Mouse (Mus musculus) C2C12 (cell line): Measurements from ENCODE around the gene Dcaf11. TPM values are rescaled to one million over a fixed set of nuclear protein-coding genes. Genes with fewer than 3 reads are reported as not detected.

Experiments used
- H3K27me3 ChIP-seq: one replicate; pipeline ENCODE4 v1.6.1; 2011; ENCODE audit not compliant: control insufficient read depth, insufficient read depth, insufficient read length
- H3K36me3 ChIP-seq: one replicate; pipeline ENCODE4 v1.6.1; 2011; ENCODE audit not compliant: control insufficient read depth, insufficient read depth
- H3K4me3 ChIP-seq: one replicate; pipeline ENCODE4 v1.5.1; 2011; ENCODE audit warnings: mild to moderate bottlenecking, control low read depth; ENCODE audit not compliant: poor library complexity, insufficient read depth, severe bottlenecking
- H3K79me2 ChIP-seq: one replicate; pipeline ENCODE4 v1.6.1; 2011; ENCODE audit not compliant: control insufficient read depth, insufficient read depth
- H3K79me3 ChIP-seq: one replicate; pipeline ENCODE4 v1.6.1; 2011; ENCODE audit warnings: low read depth, control low read depth
- H3ac ChIP-seq: one replicate; pipeline ENCODE3; 2011; ENCODE audit warnings: low read depth; ENCODE audit not compliant: control insufficient read depth, insufficient read length
- CEBPB ChIP-seq: IDR thresholded peaks from one replicate; pipeline ENCODE4 v1.6.1; 2011; ENCODE audit warnings: low read depth, mild to moderate bottlenecking, control low read depth, moderate library complexity
- CTCF ChIP-seq: IDR thresholded peaks from one replicate; pipeline ENCODE4 v1.5.1; 2011; ENCODE audit not compliant: control insufficient read depth, insufficient read depth, insufficient read length
- FOSL1 ChIP-seq: IDR thresholded peaks from one replicate; pipeline ENCODE4 v1.8.0; 2011; ENCODE audit warnings: mild to moderate bottlenecking, low read length; ENCODE audit not compliant: poor library complexity, insufficient read depth, severe bottlenecking
- MAX ChIP-seq: IDR thresholded peaks from one replicate; pipeline ENCODE4 v1.6.1; 2011; ENCODE audit warnings: mild to moderate bottlenecking, control low read depth
- MYOD1 ChIP-seq: IDR thresholded peaks from one replicate; pipeline ENCODE4 v1.6.1; 2011; ENCODE audit warnings: low read depth; ENCODE audit not compliant: control insufficient read depth, insufficient read length
- MYOG ChIP-seq: IDR thresholded peaks from one replicate; pipeline ENCODE4 v1.6.1; 2011; ENCODE audit not compliant: control insufficient read depth, insufficient read length; ENCODE audit errors: extremely low read depth
- USF1 ChIP-seq: IDR thresholded peaks from one replicate; pipeline ENCODE4 v1.6.1; 2011; ENCODE audit warnings: low read depth, mild to moderate bottlenecking, control low read depth, moderate library complexity
- polyA plus RNA-seq: library from polyadenylated mRNA; unstranded; fragments of >200 nt; fragmentation: generic; extraction: Trizol; gene quantifications from one replicate; pipeline ENCODE4 v1.2.1, GENCODE M21; 2012; ENCODE audit warnings: missing spikeins

Gene Dcaf11
- polyA plus RNA-seq, 1 experiment: 15.8 TPM

DNA sequence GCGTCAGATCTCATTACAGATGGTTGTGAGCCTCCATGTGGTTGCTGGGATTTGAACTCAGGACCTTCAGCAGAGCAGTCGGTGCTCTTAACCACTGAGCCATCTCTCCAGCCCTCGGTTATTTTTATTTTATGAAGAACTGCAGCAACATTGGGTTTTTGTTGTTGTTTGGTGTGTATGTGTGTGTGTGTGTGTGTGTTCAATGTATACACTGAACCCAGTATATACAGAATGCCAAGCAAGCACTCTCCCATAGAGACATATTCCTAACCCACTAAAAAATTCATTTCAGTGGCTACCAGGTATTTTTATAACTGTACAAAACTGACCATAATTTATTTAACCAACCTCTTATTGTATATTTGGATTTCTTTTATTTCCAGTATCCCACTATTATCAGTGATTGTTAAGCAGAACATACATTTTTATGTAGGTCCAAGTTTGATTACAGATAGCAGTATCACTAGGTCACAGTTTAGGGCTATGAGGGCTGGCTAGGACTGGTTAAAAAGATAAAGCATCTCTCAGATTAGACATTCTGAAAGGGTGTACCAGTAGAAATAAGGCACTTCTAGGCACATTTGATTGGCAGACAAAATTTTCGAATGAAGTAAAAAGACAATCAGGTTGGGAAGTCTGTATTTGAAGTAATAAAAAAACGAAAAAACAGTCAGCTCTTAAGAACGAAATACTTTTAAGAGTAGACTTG, 912 bp upstream of the Dcaf11 start:
- no peaks in the 10 kb centered on the region for H3K27me3 ChIP-seq
- H3K36me3 ChIP-seq: no peaks in the 10 kb centered on the region
- no peaks in the 10 kb centered on the region for H3K79me2 ChIP-seq
- TF ChIP-seq FOSL1: no peak
- TF ChIP-seq CTCF: no peak
- no peak for TF ChIP-seq MYOG
- TF ChIP-seq MAX: no peak
- TF ChIP-seq USF1: no peak
- TF ChIP-seq CEBPB: no peak
- TF ChIP-seq MYOD1: no peak
- no peaks in the 10 kb centered on the region for H3K79me3 ChIP-seq
- H3ac ChIP-seq: no peak overlapping the region
- H3K4me3 ChIP-seq: no peak overlapping the region

DNA sequence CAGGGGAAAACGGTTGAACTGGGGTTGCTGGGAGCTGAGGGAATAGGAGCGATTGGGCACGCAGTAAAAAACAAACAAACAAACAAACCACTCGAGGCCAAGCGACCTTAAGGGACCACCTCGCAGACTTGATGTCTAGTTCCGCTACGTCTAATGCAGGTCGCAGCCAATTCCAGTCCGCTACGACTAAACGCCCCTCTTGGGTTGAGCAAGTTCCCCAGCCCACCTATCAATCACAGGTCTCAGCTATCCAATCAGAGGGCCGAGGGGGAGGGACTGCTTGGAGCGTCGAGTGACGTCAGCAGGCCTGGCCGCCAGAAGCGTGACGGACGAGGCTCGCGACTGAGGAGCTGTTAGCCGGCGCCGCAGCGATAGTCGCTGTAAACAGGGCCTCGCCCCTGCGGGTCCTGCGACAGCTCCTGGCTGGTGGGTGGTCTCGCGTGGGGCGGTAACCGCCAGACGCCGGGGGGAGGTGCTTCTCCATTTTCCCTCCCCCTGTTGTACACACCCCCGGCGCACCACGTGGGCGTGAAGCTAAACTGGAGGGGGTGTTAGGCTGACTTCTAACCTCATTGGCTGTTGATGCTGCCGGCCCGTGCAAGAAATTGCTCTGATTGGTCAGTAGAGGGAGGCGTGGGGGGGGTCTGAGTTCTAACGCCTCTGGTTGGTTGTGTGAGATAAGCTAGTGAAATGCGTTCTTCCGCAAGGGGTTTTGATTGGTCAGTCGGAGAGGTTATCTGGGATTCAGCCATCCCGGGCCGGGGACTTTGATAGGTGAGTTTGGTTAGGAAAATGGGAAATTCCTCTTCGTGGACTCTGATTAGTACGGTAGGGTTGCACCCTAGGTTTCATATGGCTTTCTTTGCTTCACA, 632 bp downstream of the Dcaf11 start, which contains the start of gene A730061H03Rik:
Gene A730061H03Rik (minus strand): TSS at position 205 of the 872 bp plus-strand sequence.
- Histone ChIP-seq H3K79me2 (no peaks in the 10 kb centered on the region), H3K36me3 (peaks cover 2% of the 10 kb centered on the region), H3ac (peak within 1 kb of the TSS; percentile 84), H3K27me3 (no peaks in the 10 kb centered on the region), H3K4me3 (peak within 1 kb of the TSS; percentile 55), H3K79me3 (no peaks in the 10 kb centered on the region)
- TF ChIP-seq CEBPB (peak; percentile 58), MAX (peak; percentile 92), CTCF (no peak), MYOG (no peak), FOSL1 (no peak), USF1 (peak; percentile 88), MYOD1 (no peak)

DNA sequence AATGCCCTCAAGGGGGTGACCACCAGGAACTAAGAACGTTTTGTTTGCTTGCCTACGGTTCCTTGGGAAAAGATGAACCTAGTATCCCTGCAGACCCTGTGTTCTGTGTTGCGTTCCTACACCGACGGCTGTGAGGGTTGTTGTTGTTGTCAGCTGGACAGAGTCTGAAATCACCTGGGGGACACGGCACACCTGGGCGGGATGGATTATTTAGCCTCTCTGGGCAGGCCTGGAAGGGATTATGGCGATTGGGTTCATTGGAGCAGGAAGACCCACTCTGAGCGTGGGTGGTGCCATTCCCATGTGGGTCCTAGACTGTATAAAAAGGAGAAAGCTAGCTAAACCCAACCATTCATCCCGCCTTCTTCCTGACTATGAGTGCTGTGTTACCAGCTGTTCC, 2.1 kb downstream of the Dcaf11 start:
- TF ChIP-seq CTCF: no peak
- no peak for TF ChIP-seq FOSL1
- TF ChIP-seq CEBPB: no peak
- TF ChIP-seq MYOD1: no peak
- Histone ChIP-seq H3K36me3 (peaks cover 9% of the 10 kb centered on the region), H3K79me3 (no peaks in the 10 kb centered on the region), H3K79me2 (no peaks in the 10 kb centered on the region), H3K27me3 (no peaks in the 10 kb centered on the region), H3K4me3 (no peak overlapping the region), H3ac (no peak overlapping the region)

DNA sequence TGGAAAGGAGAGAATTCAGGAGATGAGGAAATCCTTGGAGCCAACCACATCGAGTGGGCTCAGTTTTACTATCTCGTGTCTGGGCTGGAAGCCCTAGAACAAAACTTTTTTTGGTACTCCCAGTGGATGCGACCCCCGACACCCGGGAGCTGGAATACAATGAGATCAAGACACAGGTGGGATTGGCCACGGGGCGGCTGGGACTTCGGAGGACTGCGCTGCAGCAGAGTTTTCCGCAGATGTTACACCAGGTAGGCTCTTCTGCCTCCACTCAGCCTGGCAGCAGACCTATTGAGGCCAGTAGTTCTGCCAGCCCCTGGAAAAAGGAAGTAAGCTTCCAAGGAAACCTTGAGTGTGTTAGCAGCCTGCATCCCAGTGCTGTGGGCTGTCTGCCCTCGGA, 3.4 kb downstream of the Dcaf11 start:
- no peaks in the 10 kb centered on the region for H3K27me3 ChIP-seq
- H3K79me3 ChIP-seq: no peaks in the 10 kb centered on the region
- TF ChIP-seq MYOD1 (no peak), CEBPB (no peak), FOSL1 (no peak), MYOG (no peak), CTCF (no peak)
- no peak overlapping the region for H3K4me3 ChIP-seq
- no peaks in the 10 kb centered on the region for H3K79me2 ChIP-seq
- H3ac ChIP-seq: no peak overlapping the region
- peaks cover 14% of the 10 kb centered on the region for H3K36me3 ChIP-seq

DNA sequence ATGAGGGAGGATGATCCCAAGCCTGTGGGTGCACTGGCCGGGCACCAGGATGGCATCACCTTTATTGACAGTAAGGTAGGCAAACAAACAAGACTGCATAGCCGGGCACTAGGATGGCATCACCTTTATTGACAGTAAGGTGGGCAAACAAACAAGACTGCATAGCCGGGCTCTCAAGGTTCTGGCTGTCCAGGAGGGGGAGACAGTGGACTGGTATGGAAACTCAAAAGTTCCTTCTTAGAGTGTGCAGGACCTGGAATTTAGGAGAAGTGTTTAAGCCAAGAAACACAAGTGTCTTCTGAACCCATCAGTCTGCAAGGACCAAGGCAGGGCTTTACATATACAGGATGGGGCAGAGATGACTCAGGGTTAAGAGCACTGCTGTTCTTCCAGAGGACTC, 5.9 kb downstream of the Dcaf11 start:
- H3K79me2 ChIP-seq: no peaks in the 10 kb centered on the region
- H3K36me3 ChIP-seq: peaks cover 14% of the 10 kb centered on the region
- H3ac ChIP-seq: no peak overlapping the region
- TF ChIP-seq MYOG (no peak), CEBPB (no peak), MAX (no peak), MYOD1 (no peak), USF1 (no peak), FOSL1 (no peak), CTCF (no peak)
- no peak overlapping the region for H3K4me3 ChIP-seq
- no peaks in the 10 kb centered on the region for H3K27me3 ChIP-seq
- H3K79me3 ChIP-seq: no peaks in the 10 kb centered on the region
